Mouse (Mus musculus) lung, postnatal 0 days (tissue): ENCODE results near the gene Rbm19.

ENCODE experiments used
- CTCF ChIP-seq: IDR thresholded peaks from 2 replicates; pipeline ENCODE4 v1.5.1; 2016; ENCODE audit warnings: antibody characterized with exemption, mild to moderate bottlenecking
- EP300 ChIP-seq: IDR thresholded peaks from 2 replicates; pipeline ENCODE4 v1.6.1; 2016; ENCODE audit warnings: antibody characterized with exemption, mild to moderate bottlenecking, control low read depth

- TF ChIP-seq EP300 (no peak), CTCF (no peak)
Observed at GRCm38 (mm10) chr5:120225383-120225782, 109.1 kb downstream of the Rbm19 start.
